Mouse (Mus musculus) liver, adult 2 months (tissue): Measurements from ENCODE around the gene Gmip. TPM values are rescaled to one million over a fixed set of nuclear protein-coding genes. Genes with fewer than 3 reads are reported as not detected.

Source experiments
- DNase-seq: peaks from one replicate; pipeline ENCODE4 v3.0.0-alpha.2; 2011; ENCODE audit warnings: low read depth, low spot score; ENCODE audit errors: extremely low read depth
- H3K27ac ChIP-seq: fragments of 200-500 bp; replicated peaks from 2 replicates; pipeline ENCODE4 v1.5.1; 2012; ENCODE audit warnings: low read depth, mild to moderate bottlenecking, control low read depth, inconsistent platforms, low read length; ENCODE audit not compliant: insufficient read depth
- H3K27me3 ChIP-seq: fragments of 200-500 bp; 2 replicates; pipeline ENCODE4 v1.6.1; 2012; ENCODE audit warnings: mild to moderate bottlenecking, moderate library complexity, low read length, inconsistent platforms; ENCODE audit not compliant: control insufficient read depth, insufficient read depth
- H3K36me3 ChIP-seq: fragments of 200-500 bp; 2 replicates; pipeline ENCODE4 v1.6.1; 2012; ENCODE audit warnings: low read length, inconsistent platforms; ENCODE audit not compliant: control insufficient read depth, insufficient read depth
- H3K4me1 ChIP-seq: fragments of 200-500 bp; 2 replicates; pipeline ENCODE4 v1.6.1; 2011; ENCODE audit warnings: low read length; ENCODE audit not compliant: control insufficient read depth, insufficient read depth
- H3K4me3 ChIP-seq: fragments of 200-500 bp; 2 replicates; pipeline ENCODE4 v1.5.1; 2011; ENCODE audit warnings: low read depth, mild to moderate bottlenecking, control low read depth, low read length, moderate library complexity; ENCODE audit not compliant: insufficient read depth
- H3K79me2 ChIP-seq: fragments of 200-500 bp; 2 replicates; pipeline ENCODE4 v1.6.1; 2012; ENCODE audit warnings: inconsistent platforms, mild to moderate bottlenecking, low read length, moderate library complexity; ENCODE audit not compliant: control insufficient read depth, insufficient read depth
- H3K9ac ChIP-seq: fragments of 200-500 bp; 2 replicates; pipeline ENCODE4 v1.6.1; 2012; ENCODE audit warnings: low read depth, mild to moderate bottlenecking, control low read depth, inconsistent platforms, low read length
- CTCF ChIP-seq: fragments of 200-500 bp; IDR thresholded peaks from 2 replicates; pipeline ENCODE4 v1.5.1; 2011; ENCODE audit warnings: low read depth, low read length, control low read depth
- POLR2A ChIP-seq: fragments of 200-500 bp; IDR thresholded peaks from 2 replicates; pipeline ENCODE4 v1.6.1; 2011; ENCODE audit warnings: low read length, control low read depth; ENCODE audit not compliant: insufficient read depth; ENCODE audit errors: extremely low read depth
- WGBS: fragments of 180-500 bp; shearing (Covaris S2); methylation state at CpG from one replicate; pipeline ENCODE4 v1.1.7; 2018; 5-methylcytosine and 5-hydroxymethylcytosine counted together
- polyA plus RNA-seq: library from polyadenylated mRNA; depleted of rRNA; stranded (reverse); fragments of >200 nt; gene quantifications from 2 replicates; pipeline ENCODE4 v1.2.3, GENCODE M21; 2012; rRNA removed
- total RNA-seq: library from RNA; depleted of rRNA; stranded (reverse); fragments of >200 nt; gene quantifications from 2 replicates; pipeline ENCODE4 v1.2.3, GENCODE M21; 2014; rRNA removed

Gene Gmip
- total and polyA plus RNA-seq, 2 experiments = 2.2 to 12.6 TPM

DNA sequence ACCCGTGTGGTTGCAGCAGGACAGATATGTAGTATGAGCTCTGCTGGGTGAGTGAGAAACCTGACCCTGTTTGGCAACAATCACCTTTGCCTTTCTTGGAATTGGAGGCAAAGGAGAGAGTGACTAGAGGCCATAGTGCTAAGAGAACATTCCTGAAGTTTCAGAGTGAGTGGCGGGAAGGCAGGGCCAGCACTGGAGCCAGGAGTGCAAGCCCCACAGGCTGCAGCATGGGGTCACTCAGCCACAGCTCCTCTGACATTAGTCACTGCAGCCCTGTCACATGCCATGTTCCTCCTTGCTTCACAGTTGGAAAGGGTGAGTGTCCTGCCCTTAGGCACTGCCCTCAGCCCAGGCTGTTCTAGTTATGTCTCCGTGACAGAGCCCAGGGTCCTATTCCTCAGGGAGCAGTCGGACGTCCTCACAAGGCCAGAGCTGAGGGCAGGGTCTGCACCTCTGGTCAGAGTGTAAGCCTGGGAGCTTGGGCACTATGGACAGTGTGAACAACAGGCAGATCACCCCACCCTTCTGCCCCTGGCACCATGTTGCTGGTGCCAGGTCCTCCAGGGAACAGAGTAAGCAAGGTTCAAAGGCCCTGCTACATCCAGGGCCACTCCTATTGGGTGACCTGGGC, 59.3 kb downstream of the Gmip start:
- Histone ChIP-seq H3K4me3 (no peak overlapping the region), H3K9ac (no peak overlapping the region), H3K27ac (no peak overlapping the region), H3K79me2 (no peaks in the 10 kb centered on the region), H3K4me1 (peaks cover 3% of the 10 kb centered on the region; the same call in 1 of the 2 replicates), H3K36me3 (no peaks in the 10 kb centered on the region), H3K27me3 (no peaks in the 10 kb centered on the region)
- TF ChIP-seq POLR2A (no peak), CTCF (no peak)
- WGBS = 63% methylated on average over 5 of the region's 5 CpGs
- DNase-seq = peak; percentile 72

DNA sequence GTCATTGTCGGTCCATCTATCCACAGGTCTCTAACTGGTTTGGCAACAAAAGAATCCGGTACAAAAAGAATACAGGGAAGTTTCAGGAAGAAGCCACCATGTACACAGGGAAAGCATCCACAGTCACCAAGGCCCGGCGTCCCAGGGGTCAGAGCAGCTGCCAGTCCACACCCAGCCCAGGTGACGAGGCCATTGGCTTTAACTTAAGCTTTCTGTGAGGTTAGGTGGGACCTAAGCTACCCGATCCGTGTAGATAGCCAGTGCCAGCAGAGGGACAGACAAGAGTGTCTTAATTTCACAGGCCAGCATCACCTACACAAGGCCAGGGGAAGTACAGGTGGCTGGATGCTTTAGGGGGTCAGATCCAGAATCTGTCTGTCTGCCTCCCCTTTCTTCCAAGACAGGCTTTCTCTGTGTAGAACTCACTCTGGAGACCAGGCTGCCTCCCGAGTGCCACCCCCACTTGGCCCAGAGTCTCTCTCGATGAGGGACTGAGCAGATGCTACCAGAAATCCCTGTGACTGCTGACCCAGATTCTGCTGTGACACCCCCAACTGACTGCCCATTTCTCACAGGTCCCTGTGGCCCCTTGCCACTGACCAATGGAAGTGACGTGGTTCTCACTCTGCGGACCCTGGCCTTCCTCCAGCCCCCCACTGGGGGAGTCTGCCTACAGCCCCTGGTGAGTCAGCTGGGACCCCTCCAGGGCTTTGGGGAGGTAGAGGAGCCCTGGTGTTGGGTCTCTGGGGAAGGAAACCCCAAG, 61.7 kb downstream of the Gmip start:
- Histone ChIP-seq H3K79me2 (no peaks in the 10 kb centered on the region), H3K9ac (no peak overlapping the region), H3K4me1 (peaks cover 3% of the 10 kb centered on the region; the same call in 1 of the 2 replicates), H3K36me3 (no peaks in the 10 kb centered on the region), H3K27me3 (no peaks in the 10 kb centered on the region), H3K27ac (no peak overlapping the region), H3K4me3 (no peak overlapping the region)
- no peak for DNase-seq
- TF ChIP-seq POLR2A (no peak), CTCF (no peak)
- 88% methylated on average over 11 of the region's 11 CpGs for WGBS

DNA sequence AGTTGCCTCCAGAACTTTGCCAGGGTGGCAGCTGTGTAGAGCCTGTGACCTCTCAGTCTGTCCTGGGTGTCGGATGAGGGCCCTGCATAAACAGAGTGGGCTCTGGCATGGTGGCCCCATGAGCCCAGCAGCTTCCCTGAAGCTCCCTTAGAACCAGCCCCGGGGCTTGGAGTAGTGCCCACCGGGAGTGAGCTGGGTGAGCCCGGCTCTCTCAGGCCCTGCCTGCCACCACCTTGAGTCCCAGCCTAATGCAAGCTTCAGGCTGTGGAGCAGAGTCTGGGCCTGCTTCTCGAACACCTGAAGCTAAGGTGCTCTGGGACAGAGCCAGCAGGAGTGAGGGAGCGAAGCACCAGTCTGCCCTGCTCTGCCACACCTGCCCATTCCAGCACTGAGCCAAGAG, 62.4 kb downstream of the Gmip start:
- H3K27ac ChIP-seq = no peak overlapping the region
- H3K36me3 ChIP-seq = no peaks in the 10 kb centered on the region
- 78% methylated on average over 6 of the region's 6 CpGs for WGBS
- no peaks in the 10 kb centered on the region for H3K79me2 ChIP-seq
- no peak overlapping the region for H3K9ac ChIP-seq
- H3K4me3 ChIP-seq = no peak overlapping the region
- DNase-seq = no peak
- no peak for TF ChIP-seq CTCF
- TF ChIP-seq POLR2A = no peak
- peaks cover 3% of the 10 kb centered on the region; the same call in 1 of the 2 replicates for H3K4me1 ChIP-seq
- H3K27me3 ChIP-seq = no peaks in the 10 kb centered on the region

Other genes with a start within 250 kb of the Gmip start
- gene Zfp868, start 183.1 kb upstream of the Gmip start, total RNA-seq = 7.4 and 7.7 TPM in 2 replicates
- gene Zfp868, start 183.1 kb upstream of the Gmip start, polyA plus RNA-seq = 1.7 and 2.1 TPM in 2 replicates
- gene Zfp964, start 154.2 kb upstream of the Gmip start, total RNA-seq = 1.8 and 2.0 TPM in 2 replicates
- gene Zfp964, start 154.2 kb upstream of the Gmip start, polyA plus RNA-seq = 0.30 and 0.31 TPM in 2 replicates
- gene Zfp869, start 98.0 kb upstream of the Gmip start, total RNA-seq = 14.0 and 17.4 TPM in 2 replicates
- gene Zfp869, start 98.0 kb upstream of the Gmip start, polyA plus RNA-seq = 1.2 and 1.8 TPM in 2 replicates
- 4.0 and 4.1 TPM in 2 replicates for gene Zfp963, start 58.7 kb upstream of the Gmip start, total RNA-seq
- 1.4 and 1.7 TPM in 2 replicates for gene Zfp963, start 58.7 kb upstream of the Gmip start, polyA plus RNA-seq
- gene Gm20422, start 33.8 kb upstream of the Gmip start, total RNA-seq = not detected in 2 replicates
- gene Gm20422, start 33.8 kb upstream of the Gmip start, polyA plus RNA-seq = not detected in 2 replicates
- 19.4 and 29.1 TPM in 2 replicates for gene Atp13a1, start 17.5 kb upstream of the Gmip start, total RNA-seq
- gene Atp13a1, start 17.5 kb upstream of the Gmip start, polyA plus RNA-seq = 42.6 and 60.1 TPM in 2 replicates
- gene Zfp866, start 17.5 kb upstream of the Gmip start, total RNA-seq = 13.1 and 13.2 TPM in 2 replicates
- gene Zfp866, start 17.5 kb upstream of the Gmip start, polyA plus RNA-seq = 3.3 and 4.6 TPM in 2 replicates
- gene Lpar2, start 13.8 kb downstream of the Gmip start, total RNA-seq = 0.18 and 0.40 TPM in 2 replicates
- gene Lpar2, start 13.8 kb downstream of the Gmip start, polyA plus RNA-seq = 0.21 and 0.77 TPM in 2 replicates
- gene Pbx4, start 23.8 kb downstream of the Gmip start, total RNA-seq = 0.20 and 0.46 TPM in 2 replicates
- 0.65 and 1.7 TPM in 2 replicates for gene Pbx4, start 23.8 kb downstream of the Gmip start, polyA plus RNA-seq
- gene Cilp2, start 79.0 kb downstream of the Gmip start, total RNA-seq = under 0.01 TPM in 1 of 2 replicates, not detected in the other
- 0.01 and 0.05 TPM in 2 replicates for gene Cilp2, start 79.0 kb downstream of the Gmip start, polyA plus RNA-seq
- gene Tssk6, start 93.5 kb downstream of the Gmip start, total RNA-seq = not detected in 2 replicates
- 0.09 TPM in 1 of 2 replicates, not detected in the other for gene Tssk6, start 93.5 kb downstream of the Gmip start, polyA plus RNA-seq
- gene Ndufa13, start 93.9 kb downstream of the Gmip start, total RNA-seq = 132 and 141 TPM in 2 replicates
- gene Ndufa13, start 93.9 kb downstream of the Gmip start, polyA plus RNA-seq = 206 and 221 TPM in 2 replicates
- 0.20 and 0.83 TPM in 2 replicates for gene Yjefn3, start 94.0 kb downstream of the Gmip start, total RNA-seq
- gene Yjefn3, start 94.0 kb downstream of the Gmip start, polyA plus RNA-seq = 1.4 and 2.0 TPM in 2 replicates
- gene Gatad2a, start 187.7 kb downstream of the Gmip start, total RNA-seq = 11.2 and 16.8 TPM in 2 replicates
- gene Gatad2a, start 187.7 kb downstream of the Gmip start, polyA plus RNA-seq = 35.0 and 35.5 TPM in 2 replicates
- gene Mau2, start 234.1 kb downstream of the Gmip start, total RNA-seq = 18.0 and 24.4 TPM in 2 replicates
- 30.1 and 40.5 TPM in 2 replicates for gene Mau2, start 234.1 kb downstream of the Gmip start, polyA plus RNA-seq
- gene Sugp1, start 234.1 kb downstream of the Gmip start, total RNA-seq = 5.1 and 5.6 TPM in 2 replicates
- gene Sugp1, start 234.1 kb downstream of the Gmip start, polyA plus RNA-seq = 5.1 and 5.3 TPM in 2 replicates